Mouse (Mus musculus): ENCODE data around the gene Gm3755.
"Not testable (repeated sequence)": the region's sequence is repeated elsewhere in the genome, so short reads cannot be mapped to it uniquely, and the experiment has no call there.

Gm3755 gene

GRCm38 (mm10) chr14:7450817-7451216, at the start of gene Gm3755:
TSS of gene Gm3755 (minus strand) at chr14:7450917.
- in situ Hi-C loops (cut with MboI; ENCODE audit: low sequenced_read_pairs), result not testable (repeated sequence)

GRCm38 (mm10) chr14:7488731-7489130, 38.0 kb upstream of the Gm3755 start:
- in situ Hi-C loops (cut with MboI; ENCODE audit: low sequenced_read_pairs), result not testable (repeated sequence)

DNA sequence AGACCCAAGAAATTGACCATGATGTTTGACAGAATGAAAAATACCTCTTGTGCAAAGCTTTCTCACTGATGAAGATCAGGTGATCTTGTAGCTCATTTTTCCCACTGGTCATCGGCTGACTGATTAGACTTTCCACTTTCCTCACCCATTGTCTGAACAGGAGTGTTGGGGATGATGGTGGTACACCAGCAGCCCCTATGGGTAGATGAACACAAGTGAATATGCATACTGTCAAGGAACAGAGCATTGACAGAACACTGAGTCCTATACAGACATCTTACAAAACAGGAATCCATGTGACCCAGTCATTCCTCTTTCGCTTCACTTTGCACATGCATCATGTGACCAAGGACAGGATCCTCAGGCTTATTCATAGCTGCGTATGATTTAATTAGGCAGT, 32.9 kb upstream of the Gm3755 start, which contains the start of gene Gm3752:
TSS of gene Gm3752 (minus strand) at position 101 of the 400 bp plus-strand sequence.
- in situ Hi-C loops (cut with MboI; ENCODE audit: low sequenced_read_pairs), result not testable (repeated sequence)

- in situ Hi-C loops (cut with MboI; ENCODE audit: low sequenced_read_pairs), result not testable (repeated sequence)
Measured at GRCm38 (mm10) chr14:7422496-7422895, 28.2 kb downstream of the Gm3755 start.

Data from CH12F3 (cell line).